Mouse (Mus musculus) lung, postnatal 0 days (tissue): ENCODE data around the gene Ciart.

Experiments
- CTCF ChIP-seq: IDR thresholded peaks from 2 replicates; pipeline ENCODE4 v1.5.1; 2016; ENCODE audit warnings: antibody characterized with exemption, mild to moderate bottlenecking
- EP300 ChIP-seq: IDR thresholded peaks from 2 replicates; pipeline ENCODE4 v1.6.1; 2016; ENCODE audit warnings: antibody characterized with exemption, mild to moderate bottlenecking, control low read depth

DNA sequence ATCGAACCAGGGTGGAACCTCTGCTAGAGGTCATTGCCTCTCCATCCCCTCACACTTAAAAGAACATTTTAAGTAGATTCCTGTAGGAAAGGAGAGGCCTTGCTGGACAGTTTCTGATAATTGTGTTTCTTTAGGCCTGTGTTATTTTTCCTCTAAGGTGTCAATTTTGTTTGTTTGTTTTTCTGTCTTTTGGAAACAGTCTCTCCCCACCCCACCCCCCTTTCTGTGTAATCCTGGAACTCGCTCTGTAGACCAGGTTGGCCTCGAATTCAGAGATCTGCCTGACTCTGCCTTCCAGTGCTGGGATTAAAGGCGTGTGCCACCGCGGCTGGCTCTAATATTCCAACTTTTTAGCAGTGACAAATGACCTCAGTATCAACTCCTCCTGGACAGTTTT, 46.2 kb upstream of the Ciart start:
- TF ChIP-seq CTCF (no peak), EP300 (no peak)
